Mouse (Mus musculus): Measurements from ENCODE around the gene Fxr2.

DNA sequence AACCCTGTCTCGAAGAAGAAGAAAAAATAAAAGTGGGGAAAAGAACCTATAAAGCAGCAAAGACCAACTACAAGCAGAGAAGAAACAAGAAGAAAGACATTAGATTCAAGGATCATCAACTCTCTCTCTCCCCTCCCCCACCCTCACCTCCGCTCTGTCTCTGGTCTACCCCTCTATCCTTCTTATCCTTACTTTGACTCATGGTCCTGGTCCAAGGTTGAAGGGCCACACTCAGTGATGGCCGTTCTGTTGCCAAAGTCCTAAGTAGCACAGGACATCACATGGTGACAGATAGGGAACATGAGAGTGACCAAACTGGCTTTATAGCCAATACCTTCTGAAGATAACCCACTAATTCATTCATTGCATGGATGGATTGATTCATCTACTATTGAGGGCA is 64.6 kb downstream of the Fxr2 start:
- TF ChIP-seq POLR2A (IDR thresholded peaks at IDR 0.05; ENCODE audit: borderline replicate concordance, extremely low read depth, low read depth, low read length) (no peak), CTCF (IDR thresholded peaks at IDR 0.05; ENCODE audit: insufficient read depth, low read length) (no peak)
